Mouse (Mus musculus): Measurements from ENCODE around the gene Ugt1a9. TPM values are rescaled to one million over a fixed set of nuclear protein-coding genes. Genes with fewer than 3 reads are reported as not detected.
"Not testable (repeated sequence)": the region's sequence is repeated elsewhere in the genome, so short reads cannot be mapped to it uniquely, and the experiment has no call there.

Gene Ugt1a9
- total RNA-seq, 2 experiments from 2014 or later, result not detected

DNA sequence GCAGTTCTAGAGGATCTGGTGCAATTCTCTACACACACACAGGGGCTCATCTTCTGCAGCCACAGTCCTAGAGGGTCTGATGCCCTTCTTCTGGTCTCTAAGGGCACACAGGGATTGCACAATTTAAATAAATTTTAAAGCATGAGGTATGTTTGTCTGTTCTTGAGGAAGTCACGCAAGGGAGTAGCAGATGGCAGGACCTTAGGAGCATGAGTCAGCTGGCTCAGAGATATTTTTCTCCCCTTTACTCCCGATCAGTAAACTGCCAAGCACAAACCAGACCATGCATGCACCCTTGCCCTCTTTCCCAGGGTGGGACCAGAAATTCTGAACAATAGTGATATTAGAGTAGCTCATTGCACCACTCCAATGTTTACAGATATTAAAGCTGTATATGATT, 87.8 kb downstream of the Ugt1a9 start:
- no peak for DNase-seq (ENCODE audit: extremely low spot score in 1 of 2, low spot score in 1 of 2)

DNA sequence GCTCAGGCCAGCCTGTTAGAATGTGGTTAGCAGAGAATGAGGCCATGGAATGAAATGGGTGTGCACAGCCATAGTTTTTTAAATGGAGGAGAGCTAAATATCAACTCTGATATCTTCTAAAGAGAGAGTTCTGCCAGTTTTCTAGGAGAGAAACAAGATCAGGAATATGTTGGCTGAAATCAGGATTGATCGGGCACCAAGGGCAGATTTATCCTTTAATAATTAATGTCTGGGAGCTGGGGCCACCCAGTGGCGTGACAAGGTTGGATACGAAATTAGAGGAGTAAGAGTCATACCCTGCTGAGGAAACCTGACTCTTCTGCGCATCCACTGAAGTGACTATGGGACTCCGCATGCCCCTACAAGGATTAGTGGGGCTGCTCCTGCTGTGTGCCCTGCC, 95.1 kb downstream of the Ugt1a9 start, which contains the start of gene Ugt1a5:
Gene Ugt1a5 (plus strand): TSS at position 302 of the 400 bp plus-strand sequence.
- DNase-seq (ENCODE audit: extremely low spot score in 1 of 2, low spot score in 1 of 2), result no peak

DNA sequence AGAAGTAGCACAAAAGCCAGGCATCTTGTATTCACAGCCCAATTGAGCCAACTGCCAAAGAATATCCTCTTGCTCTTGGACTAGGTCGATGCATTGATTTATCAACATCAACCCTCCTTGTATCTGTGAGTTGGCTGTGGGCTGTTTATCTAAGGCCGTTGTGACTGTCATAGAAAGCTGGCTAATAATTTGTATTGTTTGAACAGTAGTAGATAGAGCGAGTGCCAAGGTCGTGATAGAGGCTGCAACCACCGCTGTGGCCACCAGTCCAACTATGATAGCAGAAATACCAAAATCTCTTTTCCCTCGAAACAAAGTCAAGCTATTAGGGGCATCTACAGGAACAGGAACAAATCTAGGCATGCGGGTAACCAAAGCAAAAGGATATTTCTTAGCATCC, 101.6 kb downstream of the Ugt1a9 start:
- DNase-seq (ENCODE audit: extremely low spot score in 1 of 2, low spot score in 1 of 2), result not testable (repeated sequence)

DNA sequence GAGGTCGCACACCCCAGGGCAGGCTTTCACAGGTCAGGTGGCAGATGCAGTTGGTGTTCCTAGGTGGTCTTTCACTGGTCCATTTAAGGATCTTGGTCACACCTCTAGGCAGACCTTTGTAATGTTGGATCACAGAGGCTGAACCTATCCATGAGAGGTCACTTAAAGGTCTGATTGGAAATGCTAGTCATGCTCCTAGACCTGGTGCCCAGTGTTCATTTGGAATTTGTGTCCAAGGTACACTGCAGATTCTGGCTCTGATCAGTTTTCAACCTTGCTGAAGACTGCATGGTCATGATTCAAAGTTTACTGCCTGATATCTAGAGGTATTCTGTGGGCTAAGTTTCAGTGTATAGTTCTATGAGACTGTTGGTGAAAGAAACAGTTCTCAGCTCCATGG, 109.1 kb downstream of the Ugt1a9 start:
- no peak for DNase-seq (ENCODE audit: extremely low spot score in 1 of 2, low spot score in 1 of 2)

DNA sequence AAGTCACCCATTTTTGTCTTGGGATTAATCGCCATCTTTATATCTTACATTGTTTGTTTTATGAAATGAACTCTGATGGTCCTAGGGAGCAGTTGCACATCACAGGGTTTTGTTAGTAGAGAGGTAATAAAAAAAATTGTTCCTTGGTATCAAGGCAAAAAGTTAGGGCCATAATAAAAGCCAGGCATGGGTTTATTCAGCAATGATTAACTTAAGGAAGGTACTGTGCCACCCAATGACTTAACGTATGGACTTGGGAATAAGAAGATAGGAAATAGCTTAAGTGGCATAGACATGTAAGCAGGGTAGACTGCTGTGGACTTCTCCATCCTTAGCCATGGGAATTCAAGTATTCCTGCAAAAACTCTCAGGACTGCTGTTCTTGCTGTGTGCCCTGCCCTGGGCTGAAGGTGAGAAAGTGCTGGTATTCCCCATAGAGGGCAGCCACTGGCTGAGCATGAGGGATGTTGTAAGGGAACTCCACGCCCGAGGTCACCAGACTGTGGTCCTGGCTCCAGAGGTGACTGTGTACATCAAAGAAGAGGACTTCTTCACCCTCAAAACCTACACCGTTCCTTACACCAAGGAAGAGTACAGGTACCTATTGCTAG, 115.8 kb downstream of the Ugt1a9 start:
- DNase-seq (ENCODE audit: extremely low spot score in 1 of 2, low spot score in 1 of 2), result no peak

DNA sequence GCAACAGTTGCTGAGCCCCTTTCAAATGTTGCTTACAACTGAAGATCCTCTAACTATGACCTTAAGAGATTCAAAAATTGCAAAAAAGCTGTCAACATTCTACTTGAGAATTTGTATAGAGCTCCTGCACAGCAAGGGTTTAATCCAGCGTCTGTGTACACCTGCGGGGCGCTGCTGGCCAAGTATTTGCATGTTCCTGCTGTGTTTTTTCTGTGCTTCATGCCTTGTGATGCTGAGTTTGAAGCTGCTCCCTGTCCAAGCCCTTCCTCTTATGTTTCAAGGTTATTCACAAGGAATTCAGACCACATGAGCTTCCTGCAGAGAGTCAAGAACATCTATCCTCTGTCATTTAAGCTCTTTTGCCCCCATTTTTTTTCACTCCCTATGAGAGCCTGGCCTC, 121.5 kb downstream of the Ugt1a9 start:
- no peak for DNase-seq (ENCODE audit: extremely low spot score in 1 of 2, low spot score in 1 of 2)

DNA sequence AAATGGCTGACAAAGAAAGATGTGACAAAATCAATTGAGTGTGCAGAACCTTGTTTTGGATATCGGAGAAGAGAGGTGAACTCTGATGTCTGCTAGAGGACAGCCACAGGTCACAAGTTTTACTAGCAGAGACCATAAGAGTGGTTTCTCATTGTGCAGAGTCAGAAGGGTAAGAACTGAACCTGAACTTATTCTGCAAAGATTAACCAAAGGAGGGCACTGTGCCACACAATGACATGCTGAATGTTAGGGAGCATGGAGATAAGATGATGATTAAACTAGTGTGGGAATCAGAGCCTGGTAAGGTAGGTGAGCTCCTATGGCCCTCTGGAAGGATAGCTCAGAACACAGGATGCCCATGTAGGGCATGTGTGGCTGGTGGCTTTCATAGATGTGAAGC, 125.1 kb downstream of the Ugt1a9 start:
- DNase-seq (ENCODE audit: extremely low spot score in 1 of 2, low spot score in 1 of 2), result no peak

DNA sequence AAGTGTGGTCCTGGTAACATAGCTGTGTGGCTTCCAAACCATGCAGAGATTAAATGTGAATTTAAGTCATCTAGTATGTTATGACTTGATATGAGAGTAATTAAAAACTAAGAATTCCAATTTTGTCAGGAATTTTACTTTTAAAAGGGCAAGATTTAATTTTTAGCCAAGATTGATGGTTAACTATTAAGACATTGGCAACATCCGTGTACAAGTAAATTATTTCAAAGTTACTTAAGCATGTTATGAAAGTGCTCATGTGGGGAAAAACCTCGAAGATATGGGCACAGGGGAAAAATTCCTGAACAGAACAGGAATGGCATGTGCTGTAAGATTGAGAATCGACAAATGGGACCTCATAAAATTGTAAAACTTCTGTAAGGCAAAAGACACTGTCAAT, 126.8 kb downstream of the Ugt1a9 start:
- DNase-seq (ENCODE audit: extremely low spot score in 1 of 2, low spot score in 1 of 2), result no peak

DNA sequence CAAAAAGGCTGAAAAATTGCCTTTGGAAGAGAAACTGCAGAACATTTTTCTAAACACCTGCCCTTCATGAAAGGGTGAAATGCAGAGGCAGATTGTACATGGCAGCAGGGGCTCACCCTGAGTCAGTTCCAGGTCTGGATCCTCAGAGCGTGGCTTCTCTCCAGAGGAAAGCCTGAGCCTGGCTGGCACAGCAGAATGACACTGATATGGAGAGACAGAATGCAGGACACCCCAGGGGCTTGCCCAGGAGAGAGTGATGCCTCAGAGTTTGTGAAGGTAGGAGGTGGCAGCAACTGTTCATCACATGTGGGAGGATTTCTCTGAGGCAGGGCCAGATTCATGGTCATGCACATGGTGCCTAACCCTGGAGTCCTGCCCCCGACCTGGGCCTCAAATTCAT, 129.4 kb downstream of the Ugt1a9 start:
- no peak for DNase-seq (ENCODE audit: extremely low spot score in 1 of 2, low spot score in 1 of 2)

DNA sequence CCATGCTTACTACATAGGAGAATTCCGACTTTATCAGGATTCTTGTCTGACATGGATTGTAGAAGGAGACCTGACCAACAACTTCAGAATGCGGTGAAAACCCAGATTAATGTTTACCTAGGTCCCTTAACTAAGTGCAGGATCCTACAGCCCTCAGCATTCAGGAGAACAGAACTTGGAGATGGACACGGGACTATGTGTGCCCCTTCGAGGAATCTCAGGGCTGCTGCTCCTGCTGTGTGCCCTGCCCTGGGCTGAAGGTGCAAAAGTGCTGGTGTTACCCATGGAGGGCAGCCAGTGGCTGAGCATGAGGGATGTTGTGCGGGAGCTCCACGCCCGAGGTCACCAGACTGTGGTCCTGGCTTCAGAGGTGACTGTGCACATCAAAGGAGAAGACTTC, 129.9 kb downstream of the Ugt1a9 start, which contains the start of gene Ugt1a2:
Gene Ugt1a2 (plus strand): TSS at position 146 of the 400 bp plus-strand sequence.
- no peak for DNase-seq (ENCODE audit: extremely low spot score in 1 of 2, low spot score in 1 of 2)

DNA sequence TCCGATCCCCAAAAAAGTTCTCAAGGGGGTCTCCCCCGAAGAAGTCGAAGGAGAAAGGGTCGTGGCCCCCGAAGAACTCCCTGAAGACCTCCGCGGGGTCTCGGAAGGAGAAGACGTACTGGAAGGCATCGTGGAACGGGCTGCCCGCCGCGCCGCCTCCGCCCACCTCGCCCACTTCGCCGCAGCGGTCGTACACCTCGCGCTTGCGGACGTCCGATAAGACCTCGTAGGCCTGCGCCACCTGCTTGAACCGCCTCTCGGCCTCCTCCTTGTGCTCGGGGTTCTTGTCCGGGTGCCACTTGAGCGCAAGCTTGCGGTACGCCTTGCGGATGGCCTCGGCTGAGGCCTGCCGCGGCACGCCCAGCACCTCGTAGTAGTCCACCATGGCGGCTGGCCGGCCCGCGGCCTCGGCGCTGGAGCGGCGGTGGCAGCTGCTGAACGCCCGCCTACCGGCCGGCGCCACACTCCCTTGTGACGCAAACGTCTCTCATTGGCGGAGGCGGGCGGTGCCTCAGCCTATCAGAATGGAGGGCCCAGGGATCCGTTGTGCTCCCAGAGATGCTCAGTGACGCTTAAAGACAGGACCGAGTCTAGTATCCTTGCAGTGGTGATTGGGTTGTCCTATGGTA, 134.8 kb downstream of the Ugt1a9 start, which contains the start of gene Dnajb3:
Gene Dnajb3 (minus strand): TSS at position 489 of the 629 bp plus-strand sequence.
- DNase-seq (ENCODE audit: extremely low spot score in 1 of 2, low spot score in 1 of 2), result peak; percentile 68 to 72

DNA sequence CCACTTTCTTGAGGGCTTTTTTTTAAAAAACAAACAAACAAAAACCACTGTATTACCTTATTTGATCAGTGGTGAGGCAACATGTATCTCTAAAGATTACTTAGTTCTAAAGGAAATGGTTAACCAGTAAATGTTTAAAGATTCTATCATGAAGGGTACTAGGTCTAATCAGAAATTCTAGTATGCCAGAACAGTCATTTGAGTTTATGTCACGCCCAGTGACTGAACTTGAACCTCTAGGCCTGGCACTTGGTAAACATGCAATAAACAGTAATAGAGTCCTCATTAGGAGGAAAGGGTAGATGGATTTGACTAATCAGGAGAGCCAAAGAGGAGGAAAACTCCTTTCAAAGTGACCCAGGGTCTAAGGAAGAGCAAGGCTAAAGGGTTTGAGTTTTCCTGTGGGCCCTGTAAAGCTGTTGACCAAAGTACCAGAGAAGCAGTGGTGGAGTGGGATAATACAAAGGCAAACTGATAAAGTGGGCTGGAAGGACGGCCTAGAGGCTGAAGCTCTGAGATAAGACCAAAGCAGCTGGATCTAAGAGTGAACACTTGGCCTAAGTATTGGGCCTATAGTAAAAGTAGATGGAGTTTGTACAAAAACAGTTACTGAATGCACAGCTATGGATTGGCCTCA, 136.4 kb downstream of the Ugt1a9 start:
- DNase-seq (ENCODE audit: extremely low spot score in 1 of 2, low spot score in 1 of 2), result no peak

DNA sequence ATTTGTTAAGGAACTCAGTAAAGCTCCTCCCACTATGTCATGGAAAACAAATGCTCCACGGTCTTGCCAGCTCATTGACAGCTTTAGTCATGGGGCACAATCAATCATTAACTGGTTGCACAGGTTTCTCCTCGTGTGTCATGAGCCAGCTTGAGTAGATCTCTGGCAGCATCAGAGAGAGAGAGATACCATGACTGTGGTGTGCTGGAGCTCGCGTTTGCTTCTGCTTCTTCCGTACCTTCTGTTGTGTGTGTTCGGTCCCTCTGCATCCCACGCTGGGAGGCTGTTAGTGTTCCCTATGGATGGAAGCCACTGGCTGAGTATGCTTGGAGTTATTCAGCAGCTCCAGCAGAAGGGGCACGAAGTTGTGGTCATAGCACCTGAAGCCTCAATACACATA, 141.2 kb downstream of the Ugt1a9 start, which contains the start of gene Ugt1a1:
Gene Ugt1a1 (plus strand): TSS at position 148 of the 400 bp plus-strand sequence.
- no peak for DNase-seq (ENCODE audit: extremely low spot score in 1 of 2, low spot score in 1 of 2)

DNA sequence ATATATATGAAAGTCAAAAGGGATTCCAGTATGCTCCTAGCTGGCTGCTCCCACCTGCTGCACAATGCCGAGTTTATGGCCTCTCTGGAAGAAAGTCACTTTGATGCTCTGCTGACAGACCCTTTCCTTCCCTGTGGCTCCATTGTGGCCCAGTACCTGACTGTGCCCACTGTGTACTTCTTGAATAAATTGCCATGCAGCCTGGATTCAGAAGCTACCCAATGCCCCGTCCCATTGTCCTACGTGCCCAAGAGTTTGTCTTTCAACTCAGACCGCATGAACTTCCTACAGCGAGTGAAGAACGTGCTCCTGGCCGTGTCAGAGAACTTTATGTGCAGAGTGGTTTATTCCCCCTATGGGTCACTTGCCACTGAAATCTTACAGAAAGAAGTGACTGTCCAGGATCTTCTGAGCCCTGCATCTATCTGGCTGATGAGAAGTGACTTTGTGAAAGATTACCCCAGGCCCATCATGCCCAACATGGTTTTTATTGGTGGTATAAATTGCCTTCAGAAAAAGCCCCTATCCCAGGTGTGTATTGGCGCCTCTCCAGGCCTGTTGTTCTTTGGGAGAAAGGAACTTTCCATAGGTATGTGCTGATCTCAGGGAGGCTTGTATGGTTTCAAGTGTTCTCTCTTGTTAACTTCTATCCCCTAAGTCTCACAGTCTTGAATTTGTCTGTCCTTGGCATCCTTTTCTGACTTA, 141.9 kb downstream of the Ugt1a9 start:
- DNase-seq (ENCODE audit: extremely low spot score in 1 of 2, low spot score in 1 of 2), result no peak

DNA sequence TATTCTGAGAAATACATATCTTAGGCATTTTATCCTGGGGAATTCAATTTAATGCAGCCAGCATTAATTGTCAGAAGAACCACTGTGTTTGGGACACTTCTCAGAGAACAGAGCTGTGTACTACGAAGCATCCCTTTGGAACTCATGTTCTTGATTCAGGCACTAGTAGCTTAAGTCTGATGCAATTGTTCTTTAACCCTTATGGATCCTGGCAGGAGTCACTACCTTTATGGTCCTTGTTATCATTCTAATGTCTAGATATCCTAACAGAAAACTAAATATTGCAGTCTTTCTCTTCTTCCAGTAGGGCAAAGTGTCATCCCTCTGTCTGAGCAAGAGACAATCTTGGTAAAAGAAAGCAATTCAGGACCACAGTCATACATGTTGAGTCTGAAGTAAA, 142.5 kb downstream of the Ugt1a9 start:
- no peak for DNase-seq (ENCODE audit: extremely low spot score in 1 of 2, low spot score in 1 of 2)

DNA sequence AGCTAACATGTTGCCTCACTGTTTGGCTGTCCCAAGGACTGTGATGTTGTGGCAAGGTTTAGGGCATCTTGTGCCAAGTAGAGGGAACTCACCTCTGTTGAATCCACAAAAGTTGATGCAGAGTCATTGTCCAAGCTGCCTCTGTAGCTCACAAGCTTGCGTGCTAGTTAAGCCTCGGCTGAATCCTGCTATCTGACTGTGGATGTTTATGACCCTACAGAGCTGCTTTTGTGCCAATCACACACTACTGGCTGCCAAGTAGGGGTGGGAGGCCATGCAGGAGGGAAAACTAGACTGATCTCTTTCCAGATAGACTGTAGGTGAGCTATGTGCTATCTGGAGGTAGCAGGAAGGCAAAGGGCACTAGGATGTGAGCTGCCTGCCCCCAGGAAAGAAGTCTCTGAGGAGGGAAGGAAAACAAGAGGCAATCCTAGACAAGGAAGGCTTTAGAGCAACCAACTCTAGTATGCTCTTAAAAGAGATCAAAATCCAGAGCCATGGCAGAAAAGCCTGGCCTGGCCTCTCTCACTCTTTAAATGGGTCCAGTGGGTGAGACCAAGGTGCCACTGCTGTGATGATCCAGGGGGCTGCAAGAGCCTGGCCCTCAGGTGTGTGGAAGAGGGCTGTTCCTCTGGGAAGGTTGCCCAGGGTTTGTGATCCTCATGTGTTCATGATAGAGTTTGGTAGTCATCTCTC, 143.3 kb downstream of the Ugt1a9 start:
- no peak for DNase-seq (ENCODE audit: extremely low spot score in 1 of 2, low spot score in 1 of 2)

DNA sequence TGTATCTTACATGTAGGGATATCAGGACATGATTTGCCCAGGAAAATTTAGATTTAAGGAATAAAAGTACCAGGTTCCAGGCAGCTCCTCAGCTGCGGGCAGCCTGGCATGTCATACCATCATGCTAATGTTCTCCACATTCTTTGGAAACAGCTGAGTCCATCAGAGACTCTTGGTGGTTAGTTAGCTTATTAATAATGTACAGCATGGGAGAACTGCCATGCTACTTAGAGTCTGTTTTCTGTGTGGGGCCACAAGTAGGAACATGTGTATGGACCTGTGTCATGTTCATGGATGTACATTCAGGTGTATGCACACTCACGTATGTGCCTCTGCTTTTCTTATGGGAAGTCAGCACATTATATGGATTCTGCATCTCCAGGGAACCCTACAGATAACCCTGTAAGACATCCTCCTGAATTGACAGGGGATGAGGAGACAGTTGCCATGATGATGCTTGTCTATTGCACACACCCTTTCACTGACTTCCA, 143.9 kb downstream of the Ugt1a9 start:
- DNase-seq (ENCODE audit: extremely low spot score in 1 of 2, low spot score in 1 of 2), result no peak

DNA sequence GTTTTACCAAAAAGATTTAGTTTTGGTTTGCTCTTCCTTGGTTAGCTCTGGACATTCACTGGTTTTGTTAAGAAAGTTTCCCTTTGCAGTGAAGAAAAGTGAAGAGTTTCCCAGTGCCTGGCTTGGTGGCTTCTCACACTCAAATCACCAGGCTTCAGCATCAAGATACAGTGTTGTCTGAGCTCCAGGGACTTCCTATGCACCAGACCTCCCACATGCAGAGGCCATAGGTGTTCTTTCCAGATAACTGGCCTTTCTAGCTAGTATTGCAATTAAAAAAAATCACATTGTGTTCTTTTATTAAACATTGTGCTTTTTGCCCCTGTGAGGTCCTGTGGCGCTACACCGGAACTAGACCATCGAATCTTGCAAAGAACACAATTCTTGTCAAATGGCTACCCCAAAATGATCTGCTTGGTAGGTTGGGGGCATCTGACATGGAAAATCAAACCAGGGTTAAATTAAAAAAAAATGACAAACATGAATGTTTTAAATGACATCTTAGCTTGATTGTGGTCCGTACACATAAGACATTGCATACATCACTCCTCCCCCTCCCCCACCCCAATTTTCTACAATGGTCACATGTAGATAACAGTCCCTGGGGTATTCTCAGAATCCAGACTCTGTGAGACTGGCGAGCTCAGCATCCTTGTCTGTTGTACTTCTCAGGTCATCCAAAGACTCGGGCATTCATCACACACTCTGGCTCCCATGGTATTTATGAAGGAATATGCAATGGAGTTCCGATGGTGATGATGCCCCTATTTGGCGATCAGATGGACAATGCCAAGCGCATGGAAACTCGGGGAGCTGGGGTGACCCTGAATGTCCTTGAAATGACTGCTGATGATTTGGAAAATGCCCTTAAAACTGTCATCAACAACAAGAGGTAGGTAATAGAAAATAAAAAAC, 145.1 kb downstream of the Ugt1a9 start:
- no peak for DNase-seq (ENCODE audit: extremely low spot score in 1 of 2, low spot score in 1 of 2)

DNA sequence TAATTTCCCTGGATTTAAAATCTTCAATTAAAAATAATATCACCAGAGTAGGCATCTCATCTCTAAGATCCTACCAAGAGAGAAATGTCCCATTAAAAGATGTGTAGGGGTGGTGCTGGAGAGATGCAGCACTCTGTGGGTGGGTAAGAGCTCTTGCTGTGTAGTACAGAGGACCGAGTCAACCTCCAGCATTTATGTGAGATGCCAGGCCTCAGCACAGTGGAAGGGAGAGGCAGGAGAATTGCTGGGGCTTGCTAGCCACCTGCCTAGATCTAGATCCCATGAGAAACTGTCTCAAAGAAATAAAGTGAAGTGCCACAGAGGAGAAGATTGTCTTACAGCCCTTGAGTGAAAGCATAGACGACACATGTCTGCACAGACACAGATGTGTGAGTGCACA, 146.0 kb downstream of the Ugt1a9 start:
- DNase-seq (ENCODE audit: extremely low spot score in 1 of 2, low spot score in 1 of 2), result no peak

Data from layer of hippocampus, postnatal 25 days (tissue).